Mouse (Mus musculus) lung, embryonic 16.5 days (tissue): ENCODE data around the gene Klf17. TPM values are rescaled to one million over a fixed set of nuclear protein-coding genes. Genes with fewer than 3 reads are reported as not detected.

Experiments
- polyA plus RNA-seq: library from polyadenylated mRNA; unstranded; fragments of >200 nt; fragmentation: Nextera tagmentation; extraction: Ambion mirVana; gene quantifications from 2 replicates; pipeline ENCODE4 v1.2.1, GENCODE M21; 2015

Gene Klf17
- polyA plus RNA-seq, 1 experiment from 2014 or later, result not detected

Other genes with a start within 250 kb of the Klf17 start
- 120 and 127 TPM in 2 replicates for gene Eri3, start 215.3 kb downstream of the Klf17 start, polyA plus RNA-seq
- gene Dmap1, start 83.4 kb downstream of the Klf17 start, polyA plus RNA-seq, result 56.1 and 57.3 TPM in 2 replicates
- not detected in 2 replicates for gene Gm12845, start 41.2 kb downstream of the Klf17 start, polyA plus RNA-seq
- 9.1 and 9.2 TPM in 2 replicates for gene Slc6a9, start 68.9 kb upstream of the Klf17 start, polyA plus RNA-seq
- gene Ccdc24, start 106.9 kb upstream of the Klf17 start, polyA plus RNA-seq, result 2.0 and 3.0 TPM in 2 replicates
- gene B4galt2, start 117.8 kb upstream of the Klf17 start, polyA plus RNA-seq, result 10.6 and 12.0 TPM in 2 replicates
- 180 and 204 TPM in 2 replicates for gene Atp6v0b, start 121.7 kb upstream of the Klf17 start, polyA plus RNA-seq
- 16.2 and 17.9 TPM in 2 replicates for gene Dph2, start 126.4 kb upstream of the Klf17 start, polyA plus RNA-seq
- 41.5 and 44.4 TPM in 2 replicates for gene Ipo13, start 149.4 kb upstream of the Klf17 start, polyA plus RNA-seq
- gene Artn, start 164.1 kb upstream of the Klf17 start, polyA plus RNA-seq, result 3.2 and 3.7 TPM in 2 replicates